Mouse (Mus musculus) limb, embryonic 11.5 days (tissue): ENCODE results near the gene Larp4b. TPM values are rescaled to one million over a fixed set of nuclear protein-coding genes. Genes with fewer than 3 reads are reported as not detected.

Experiments
- ATAC-seq: fragments of 200-750 bp; cut with Nextera tagmentation; 2 replicates; pipeline ENCODE4 v1.8.0; 2017; ENCODE audit warnings: low read depth; ENCODE audit not compliant: insufficient number of reproducible peaks, low FRiP score, low TSS enrichment
- DNase-seq: peaks from one replicate; pipeline ENCODE4 v3.0.0-alpha.2; 2015; ENCODE audit warnings: low spot score
- H3K27ac ChIP-seq: fragments of 300-500 bp; sonication (generic); replicated peaks from 2 replicates; pipeline ENCODE4 v1.5.1; 2014; ENCODE audit warnings: low read depth, mild to moderate bottlenecking, low read length
- H3K27me3 ChIP-seq: fragments of 300-500 bp; sonication (generic); 2 replicates; pipeline ENCODE4 v1.6.1; 2014; ENCODE audit warnings: mild to moderate bottlenecking, low read length, mixed read lengths; ENCODE audit not compliant: control insufficient read depth, insufficient read depth
- H3K36me3 ChIP-seq: fragments of 300-500 bp; sonication (generic); 2 replicates; pipeline ENCODE4 v1.6.1; 2014; ENCODE audit warnings: mild to moderate bottlenecking, low read length, moderate library complexity, mixed read lengths; ENCODE audit not compliant: control insufficient read depth, insufficient read depth
- H3K4me1 ChIP-seq: fragments of 300-500 bp; sonication (generic); 2 replicates; pipeline ENCODE4 v1.6.1; 2014; ENCODE audit warnings: low read length, mixed read lengths; ENCODE audit not compliant: control insufficient read depth, insufficient read depth
- H3K4me2 ChIP-seq: fragments of 300-500 bp; sonication (generic); 2 replicates; pipeline ENCODE4 v1.6.1; 2014; ENCODE audit warnings: low read depth, mild to moderate bottlenecking, moderate library complexity; ENCODE audit not compliant: severe bottlenecking
- H3K4me3 ChIP-seq: fragments of 300-500 bp; sonication (generic); 2 replicates; pipeline ENCODE4 v1.5.1; 2014; ENCODE audit warnings: low read depth, low read length
- H3K9ac ChIP-seq: fragments of 300-500 bp; sonication (generic); 2 replicates; pipeline ENCODE4 v1.6.1; 2014; ENCODE audit warnings: mild to moderate bottlenecking, low read length
- H3K9me3 ChIP-seq: fragments of 300-500 bp; sonication (generic); 2 replicates; pipeline ENCODE4 v1.6.1; 2016; ENCODE audit warnings: low read length; ENCODE audit not compliant: control insufficient read depth
- WGBS: fragments of 180-500 bp; shearing (Covaris S2); extraction: QIAGEN DNeasy Blood & Tissue Kit; methylation state at CpG from one replicate; pipeline ENCODE4 v1.1.7; 2014; 5-methylcytosine and 5-hydroxymethylcytosine counted together
- polyA plus RNA-seq: library from polyadenylated mRNA; unstranded; fragments of >200 nt; fragmentation: Nextera tagmentation; extraction: Ambion mirVana; gene quantifications from 2 replicates; pipeline ENCODE4 v1.2.1, GENCODE M21; 2014

The Larp4b gene
- polyA plus RNA-seq, 1 experiment from 2014 or later = 34.7 TPM

- peak overlapping the region; percentile 32 for H3K4me2 ChIP-seq
- DNase-seq (peak; percentile 53), ATAC-seq (peak; percentile 74; the same call in 1 of the 2 replicates)
- H3K36me3 ChIP-seq = no peaks in the 10 kb centered on the region
- H3K27ac ChIP-seq = no peak overlapping the region
- WGBS = 33% methylated on average over 19 of the region's 19 CpGs
- H3K4me1 ChIP-seq = no peaks in the 10 kb centered on the region
- H3K4me3 ChIP-seq = no peak overlapping the region
- H3K9ac ChIP-seq = no peak overlapping the region
- H3K27me3 ChIP-seq = no peaks in the 10 kb centered on the region
- no peaks in the 10 kb centered on the region for H3K9me3 ChIP-seq
Observed at GRCm38 (mm10) chr13:9198728-9199464, 105.2 kb downstream of the Larp4b start.

- peak; percentile 22; the same call in 1 of the 2 replicates for ATAC-seq
- no peak overlapping the region for H3K9ac ChIP-seq
- no peaks in the 10 kb centered on the region for H3K4me1 ChIP-seq
- no peaks in the 10 kb centered on the region for H3K27me3 ChIP-seq
- no peaks in the 10 kb centered on the region for H3K9me3 ChIP-seq
- WGBS = 49% methylated on average over 2 of the region's 2 CpGs
- no peak for DNase-seq
- no peaks in the 10 kb centered on the region for H3K36me3 ChIP-seq
- no peak overlapping the region for H3K4me3 ChIP-seq
- no peak overlapping the region for H3K27ac ChIP-seq
- peak overlapping the region; percentile 32 for H3K4me2 ChIP-seq
Observed at GRCm38 (mm10) chr13:9199465-9199844, 105.8 kb downstream of the Larp4b start.

- ATAC-seq = no peak
- H3K27me3 ChIP-seq = no peaks in the 10 kb centered on the region
- H3K36me3 ChIP-seq = no peaks in the 10 kb centered on the region
- no peak overlapping the region for H3K4me3 ChIP-seq
- DNase-seq = no peak
- H3K4me1 ChIP-seq = no peaks in the 10 kb centered on the region
- H3K9ac ChIP-seq = no peak overlapping the region
- no peak overlapping the region for H3K4me2 ChIP-seq
- H3K9me3 ChIP-seq = no peaks in the 10 kb centered on the region
- H3K27ac ChIP-seq = no peak overlapping the region
- 82% methylated on average over 9 of the region's 9 CpGs for WGBS
Observed at GRCm38 (mm10) chr13:9222761-9223405, 129.2 kb downstream of the Larp4b start.

Other genes starting within 250 kb of the Larp4b start
- gene Wdr37, start 222.0 kb upstream of the Larp4b start, polyA plus RNA-seq = 27.8 and 28.7 TPM in 2 replicates
- gene Idi1, start 208.4 kb upstream of the Larp4b start, polyA plus RNA-seq = 97.5 and 105 TPM in 2 replicates
- not detected in 2 replicates for gene Gm9745, start 145.7 kb upstream of the Larp4b start, polyA plus RNA-seq
- 0.16 TPM in 1 of 2 replicates, not detected in the other for gene Idi2, start 141.0 kb upstream of the Larp4b start, polyA plus RNA-seq
- 104 and 110 TPM in 2 replicates for gene Gtpbp4, start 97.8 kb upstream of the Larp4b start, polyA plus RNA-seq
- 5.5 and 6.7 TPM in 2 replicates for gene Dip2c, start 182.6 kb downstream of the Larp4b start, polyA plus RNA-seq